Mouse (Mus musculus) erythroblast, adult 5-6 weeks (primary cell): ENCODE data around the gene Ifitm1. TPM values are rescaled to one million over a fixed set of nuclear protein-coding genes. Genes with fewer than 3 reads are reported as not detected.
"Not testable (repeated sequence)": the region's sequence is repeated elsewhere in the genome, so short reads cannot be mapped to it uniquely, and the experiment has no call there.

Experiments
- ATAC-seq: replicated peaks from 2 replicates; pipeline ENCODE4 v1.8.0; 2016; ENCODE audit warnings: moderate number of reproducible peaks, mild to moderate bottlenecking, moderate TSS enrichment, inconsistent platforms; ENCODE audit not compliant: poor library complexity, low FRiP score, severe bottlenecking
- total RNA-seq, 2 experiments: library from RNA; stranded (forward) in 1 of 2; stranded (reverse) in 1 of 2; fragments of 150-400 nt in 1 of 2; fragments of 200-764, 138-1000 nt in 1 of 2; gene quantifications; 2 replicates each; pipeline versions ENCODE4 v1.2.3 to v1.2.4; 2015 to 2017; ENCODE audit warnings: low replicate concordance in 2 of 2

The Ifitm1 gene
- total RNA-seq, 2 experiments from 2014 or later: 11.8 to 47.3 TPM

- ATAC-seq: peak; percentile 72
Observed at GRCm38 (mm10) chr7:141008938-141009660, 42.1 kb downstream of the Ifitm1 start.

- ATAC-seq: no peak; the same call in none of the 2 replicates
Observed at GRCm38 (mm10) chr7:141009665-141010064, 42.6 kb downstream of the Ifitm1 start.

- ATAC-seq: peak; percentile 46
Observed at GRCm38 (mm10) chr7:141010593-141010992, 43.6 kb downstream of the Ifitm1 start, which contains the start of gene Ifitm3. Gene Ifitm3, minus strand, starts transcription at chr7:141010770.

- ATAC-seq: no peak
Observed at GRCm38 (mm10) chr7:141011238-141011770, 44.3 kb downstream of the Ifitm1 start.

GRCm38 (mm10) chr7:141016707-141017697 lies 50.0 kb downstream of the Ifitm1 start:
- ATAC-seq: no peak

GRCm38 (mm10) chr7:141017824-141018223 lies 50.8 kb downstream of the Ifitm1 start, which contains the start of gene Ifitm6:
Gene Ifitm6, minus strand, starts transcription at chr7:141017924.
- ATAC-seq: not testable (repeated sequence)

- ATAC-seq: no peak
Observed at GRCm38 (mm10) chr7:141019028-141019427, 52.0 kb downstream of the Ifitm1 start.

Other genes with a start within 250 kb of the Ifitm1 start
- gene Cyp2e1, start 203.5 kb upstream of the Ifitm1 start, total RNA-seq (2015; ENCODE audit: low replicate concordance): not detected in 2 replicates
- gene Cyp2e1, start 203.5 kb upstream of the Ifitm1 start, total RNA-seq (2017; ENCODE audit: low replicate concordance): not detected in 2 replicates
- not detected in 2 replicates for gene Syce1, start 179.4 kb upstream of the Ifitm1 start, total RNA-seq (2015; ENCODE audit: low replicate concordance)
- 0.60 TPM in 1 of 2 replicates, not detected in the other for gene Syce1, start 179.4 kb upstream of the Ifitm1 start, total RNA-seq (2017; ENCODE audit: low replicate concordance)
- not detected in 2 replicates for gene Zfp941, start 145.0 kb upstream of the Ifitm1 start, total RNA-seq (2015; ENCODE audit: low replicate concordance)
- 0.28 and 0.51 TPM in 2 replicates for gene Zfp941, start 145.0 kb upstream of the Ifitm1 start, total RNA-seq (2017; ENCODE audit: low replicate concordance)
- not detected in 2 replicates for gene Urah, start 132.2 kb upstream of the Ifitm1 start, total RNA-seq (2015; ENCODE audit: low replicate concordance)
- gene Urah, start 132.2 kb upstream of the Ifitm1 start, total RNA-seq (2017; ENCODE audit: low replicate concordance): not detected in 2 replicates
- gene Scgb1c1, start 121.7 kb upstream of the Ifitm1 start, total RNA-seq (2015; ENCODE audit: low replicate concordance): not detected in 2 replicates
- not detected in 2 replicates for gene Scgb1c1, start 121.7 kb upstream of the Ifitm1 start, total RNA-seq (2017; ENCODE audit: low replicate concordance)
- not detected in 2 replicates for gene Odf3, start 119.4 kb upstream of the Ifitm1 start, total RNA-seq (2015; ENCODE audit: low replicate concordance)
- not detected in 2 replicates for gene Odf3, start 119.4 kb upstream of the Ifitm1 start, total RNA-seq (2017; ENCODE audit: low replicate concordance)
- not detected in 2 replicates for gene Gm45785, start 110.9 kb upstream of the Ifitm1 start, total RNA-seq (2015; ENCODE audit: low replicate concordance)
- not detected in 2 replicates for gene Gm45785, start 110.9 kb upstream of the Ifitm1 start, total RNA-seq (2017; ENCODE audit: low replicate concordance)
- 9.2 and 16.3 TPM in 2 replicates for gene Ric8a, start 110.3 kb upstream of the Ifitm1 start, total RNA-seq (2015; ENCODE audit: low replicate concordance)
- 9.2 and 9.8 TPM in 2 replicates for gene Ric8a, start 110.3 kb upstream of the Ifitm1 start, total RNA-seq (2017; ENCODE audit: low replicate concordance)
- 10.4 and 14.8 TPM in 2 replicates for gene Bet1l, start 109.6 kb upstream of the Ifitm1 start, total RNA-seq (2015; ENCODE audit: low replicate concordance)
- 17.3 and 19.5 TPM in 2 replicates for gene Bet1l, start 109.6 kb upstream of the Ifitm1 start, total RNA-seq (2017; ENCODE audit: low replicate concordance)
- gene Psmd13, start 85.3 kb upstream of the Ifitm1 start, total RNA-seq (2015; ENCODE audit: low replicate concordance): 13.1 and 37.0 TPM in 2 replicates
- 56.0 and 77.4 TPM in 2 replicates for gene Psmd13, start 85.3 kb upstream of the Ifitm1 start, total RNA-seq (2017; ENCODE audit: low replicate concordance)
- gene Sirt3, start 84.9 kb upstream of the Ifitm1 start, total RNA-seq (2015; ENCODE audit: low replicate concordance): 1.9 and 12.1 TPM in 2 replicates
- 1.4 and 2.1 TPM in 2 replicates for gene Sirt3, start 84.9 kb upstream of the Ifitm1 start, total RNA-seq (2017; ENCODE audit: low replicate concordance)
- gene Cox8b, start 66.8 kb upstream of the Ifitm1 start, total RNA-seq (2015; ENCODE audit: low replicate concordance): not detected in 2 replicates
- gene Cox8b, start 66.8 kb upstream of the Ifitm1 start, total RNA-seq (2017; ENCODE audit: low replicate concordance): not detected in 2 replicates
- not detected in 2 replicates for gene Nlrp6, start 46.3 kb upstream of the Ifitm1 start, total RNA-seq (2015; ENCODE audit: low replicate concordance)
- not detected in 2 replicates for gene Nlrp6, start 46.3 kb upstream of the Ifitm1 start, total RNA-seq (2017; ENCODE audit: low replicate concordance)
- 0.38 and 3.8 TPM in 2 replicates for gene Pgghg, start 25.8 kb upstream of the Ifitm1 start, total RNA-seq (2015; ENCODE audit: low replicate concordance)
- gene Pgghg, start 25.8 kb upstream of the Ifitm1 start, total RNA-seq (2017; ENCODE audit: low replicate concordance): 1.5 and 3.3 TPM in 2 replicates
- not detected in 2 replicates for gene Ifitm5, start 16.9 kb upstream of the Ifitm1 start, total RNA-seq (2015; ENCODE audit: low replicate concordance)
- gene Ifitm5, start 16.9 kb upstream of the Ifitm1 start, total RNA-seq (2017; ENCODE audit: low replicate concordance): 1.5 TPM in 1 of 2 replicates, not detected in the other
- not detected in 2 replicates for gene Gm45717, start 11.3 kb upstream of the Ifitm1 start, total RNA-seq (2015; ENCODE audit: low replicate concordance)
- not detected in 2 replicates for gene Gm45717, start 11.3 kb upstream of the Ifitm1 start, total RNA-seq (2017; ENCODE audit: low replicate concordance)
- gene Ifitm2, start 11.2 kb upstream of the Ifitm1 start, total RNA-seq (2015; ENCODE audit: low replicate concordance): 133 and 151 TPM in 2 replicates
- gene Ifitm2, start 11.2 kb upstream of the Ifitm1 start, total RNA-seq (2017; ENCODE audit: low replicate concordance): 41.4 and 47.4 TPM in 2 replicates
- gene Ifitm3, start 43.5 kb downstream of the Ifitm1 start, total RNA-seq (2015; ENCODE audit: low replicate concordance): 186 and 267 TPM in 2 replicates
- 78.8 and 112 TPM in 2 replicates for gene Ifitm3, start 43.5 kb downstream of the Ifitm1 start, total RNA-seq (2017; ENCODE audit: low replicate concordance)
- gene Ifitm6, start 50.7 kb downstream of the Ifitm1 start, total RNA-seq (2015; ENCODE audit: low replicate concordance): 336 and 380 TPM in 2 replicates
- 99.4 and 179 TPM in 2 replicates for gene Ifitm6, start 50.7 kb downstream of the Ifitm1 start, total RNA-seq (2017; ENCODE audit: low replicate concordance)
- not detected in 2 replicates for gene Gm17387, start 61.9 kb downstream of the Ifitm1 start, total RNA-seq (2015; ENCODE audit: low replicate concordance)
- not detected in 2 replicates for gene Gm17387, start 61.9 kb downstream of the Ifitm1 start, total RNA-seq (2017; ENCODE audit: low replicate concordance)
- gene B4galnt4, start 93.9 kb downstream of the Ifitm1 start, total RNA-seq (2015; ENCODE audit: low replicate concordance): 0.84 TPM in 1 of 2 replicates, not detected in the other
- gene B4galnt4, start 93.9 kb downstream of the Ifitm1 start, total RNA-seq (2017; ENCODE audit: low replicate concordance): not detected in 2 replicates
- not detected in 2 replicates for gene Pkp3, start 111.0 kb downstream of the Ifitm1 start, total RNA-seq (2015; ENCODE audit: low replicate concordance)
- not detected in 2 replicates for gene Pkp3, start 111.0 kb downstream of the Ifitm1 start, total RNA-seq (2017; ENCODE audit: low replicate concordance)
- gene Sigirr, start 133.4 kb downstream of the Ifitm1 start, total RNA-seq (2015; ENCODE audit: low replicate concordance): 4.2 TPM in 1 of 2 replicates, not detected in the other
- gene Sigirr, start 133.4 kb downstream of the Ifitm1 start, total RNA-seq (2017; ENCODE audit: low replicate concordance): 2.8 and 4.4 TPM in 2 replicates
- not detected in 2 replicates for gene Ano9, start 150.6 kb downstream of the Ifitm1 start, total RNA-seq (2015; ENCODE audit: low replicate concordance)
- not detected in 2 replicates for gene Ano9, start 150.6 kb downstream of the Ifitm1 start, total RNA-seq (2017; ENCODE audit: low replicate concordance)
- gene Ptdss2, start 155.2 kb downstream of the Ifitm1 start, total RNA-seq (2015; ENCODE audit: low replicate concordance): 123 and 158 TPM in 2 replicates
- gene Ptdss2, start 155.2 kb downstream of the Ifitm1 start, total RNA-seq (2017; ENCODE audit: low replicate concordance): 153 and 164 TPM in 2 replicates
- 11.9 and 13.8 TPM in 2 replicates for gene Rnh1, start 205.6 kb downstream of the Ifitm1 start, total RNA-seq (2015; ENCODE audit: low replicate concordance)
- gene Rnh1, start 205.6 kb downstream of the Ifitm1 start, total RNA-seq (2017; ENCODE audit: low replicate concordance): 15.1 and 15.7 TPM in 2 replicates
- gene Hras, start 226.8 kb downstream of the Ifitm1 start, total RNA-seq (2015; ENCODE audit: low replicate concordance): 3.8 and 24.9 TPM in 2 replicates
- 11.4 and 20.8 TPM in 2 replicates for gene Hras, start 226.8 kb downstream of the Ifitm1 start, total RNA-seq (2017; ENCODE audit: low replicate concordance)
- 2.1 TPM in 1 of 2 replicates, not detected in the other for gene Lrrc56, start 226.9 kb downstream of the Ifitm1 start, total RNA-seq (2015; ENCODE audit: low replicate concordance)
- 0.94 and 1.8 TPM in 2 replicates for gene Lrrc56, start 226.9 kb downstream of the Ifitm1 start, total RNA-seq (2017; ENCODE audit: low replicate concordance)
- gene Lmntd2, start 246.9 kb downstream of the Ifitm1 start, total RNA-seq (2015; ENCODE audit: low replicate concordance): not detected in 2 replicates
- 0.17 and 1.7 TPM in 2 replicates for gene Lmntd2, start 246.9 kb downstream of the Ifitm1 start, total RNA-seq (2017; ENCODE audit: low replicate concordance)
- gene Rassf7, start 248.6 kb downstream of the Ifitm1 start, total RNA-seq (2015; ENCODE audit: low replicate concordance): 1.7 and 6.0 TPM in 2 replicates
- 3.9 and 12.2 TPM in 2 replicates for gene Rassf7, start 248.6 kb downstream of the Ifitm1 start, total RNA-seq (2017; ENCODE audit: low replicate concordance)